Mouse (Mus musculus) v-Abl transformed pro-B cells (cell line): ENCODE data around the gene Ahdc1.

Experiments used
- in situ Hi-C, 2 experiments: fragments of 400-800 bp; cut with MboI; formaldehyde crosslinking; loops; one replicate each; pipeline ENCODE4 v1.15.1; 2025; ENCODE audit not compliant: unreplicated experiment in 2 of 2

Gene Ahdc1

DNA sequence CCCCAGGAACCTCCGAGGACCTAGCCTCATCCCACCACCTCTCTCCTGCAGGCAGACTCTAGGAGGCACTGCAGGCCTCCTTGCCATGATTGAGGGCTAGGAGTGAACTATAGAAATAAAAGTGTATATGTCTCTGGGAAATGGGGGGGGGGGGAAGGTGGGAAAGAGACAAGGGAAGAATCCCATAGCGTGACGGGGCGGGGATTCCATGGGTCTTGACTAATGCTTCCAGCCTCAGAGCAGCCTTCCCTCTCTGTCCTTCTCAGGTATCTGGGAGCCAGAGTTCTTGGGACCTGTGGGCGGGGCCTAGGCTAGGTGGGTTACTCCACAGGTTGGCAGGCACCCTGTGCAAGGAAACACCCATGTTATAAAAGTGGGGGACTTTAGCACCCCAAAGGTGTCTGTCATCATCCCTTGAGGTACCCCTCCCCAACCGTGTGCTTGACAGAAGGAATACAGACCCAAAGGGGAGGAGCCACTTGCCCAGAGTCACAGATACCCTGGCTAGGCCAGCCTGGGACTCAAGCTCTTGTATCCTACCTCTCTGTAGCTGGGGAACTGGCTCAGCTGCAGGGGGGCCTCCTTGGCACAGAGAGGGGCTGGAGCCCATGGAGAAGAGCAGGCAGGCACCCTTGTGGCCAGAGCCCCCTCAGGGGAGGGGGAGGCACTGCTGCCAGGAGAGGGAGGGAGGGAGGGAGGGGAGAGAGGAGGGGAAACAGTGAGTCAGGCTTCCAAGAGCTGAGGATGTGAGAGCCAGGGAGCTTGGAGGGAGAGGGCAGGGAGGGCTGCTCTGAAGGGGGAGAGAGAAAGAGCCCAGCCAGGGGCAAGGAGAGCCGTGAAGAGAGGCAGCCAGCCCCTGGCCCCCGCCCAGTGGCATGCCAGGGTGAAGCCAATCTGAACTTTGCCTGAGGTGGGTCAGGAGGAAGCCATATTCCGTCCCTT lies 4.9 kb downstream of the Ahdc1 start:
- in situ Hi-C loops = loop anchor here (10.0 kb wide), 2 partner anchors 69 to 179 kb away; no protein-coding TSS in a partner anchor

DNA sequence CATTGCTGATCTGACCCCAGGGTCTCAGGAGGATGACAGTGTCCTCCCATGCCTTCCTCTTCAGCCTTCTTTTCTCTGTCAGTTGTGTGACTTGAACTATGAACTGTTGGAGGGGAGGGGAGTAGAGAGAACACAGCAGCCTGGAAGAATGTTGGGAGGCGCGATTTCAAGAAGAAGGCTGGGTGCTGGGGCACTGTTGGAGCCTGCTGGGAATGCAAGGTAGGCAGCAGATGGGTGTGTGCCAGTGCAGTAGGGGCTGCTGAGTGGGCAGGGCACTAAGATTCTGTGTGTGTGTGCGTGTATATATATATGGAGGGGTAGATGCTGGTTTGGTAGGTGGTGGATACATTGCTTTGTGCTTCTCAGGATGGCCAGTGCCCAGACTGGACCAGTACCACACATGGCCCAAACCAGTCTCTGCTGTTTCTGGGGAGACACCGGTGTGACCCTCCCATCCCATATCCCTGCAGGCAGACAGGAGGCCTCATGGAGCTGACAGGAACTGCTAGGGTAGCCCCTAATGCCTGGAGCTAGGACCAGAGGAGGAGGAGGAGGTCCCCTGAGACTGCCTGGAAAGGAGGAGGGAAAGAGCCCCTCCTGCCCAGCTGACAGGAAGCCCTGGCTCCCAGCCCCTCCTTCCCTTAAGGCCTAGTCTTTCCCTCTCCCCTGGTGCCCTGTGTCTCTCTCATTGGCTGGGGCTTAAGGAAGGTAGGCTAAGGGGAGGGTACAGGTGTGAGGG lies 5.8 kb downstream of the Ahdc1 start:
- in situ Hi-C loops = loop anchor here (10.0 kb wide), 2 partner anchors 68 to 178 kb away; no protein-coding TSS in a partner anchor

DNA sequence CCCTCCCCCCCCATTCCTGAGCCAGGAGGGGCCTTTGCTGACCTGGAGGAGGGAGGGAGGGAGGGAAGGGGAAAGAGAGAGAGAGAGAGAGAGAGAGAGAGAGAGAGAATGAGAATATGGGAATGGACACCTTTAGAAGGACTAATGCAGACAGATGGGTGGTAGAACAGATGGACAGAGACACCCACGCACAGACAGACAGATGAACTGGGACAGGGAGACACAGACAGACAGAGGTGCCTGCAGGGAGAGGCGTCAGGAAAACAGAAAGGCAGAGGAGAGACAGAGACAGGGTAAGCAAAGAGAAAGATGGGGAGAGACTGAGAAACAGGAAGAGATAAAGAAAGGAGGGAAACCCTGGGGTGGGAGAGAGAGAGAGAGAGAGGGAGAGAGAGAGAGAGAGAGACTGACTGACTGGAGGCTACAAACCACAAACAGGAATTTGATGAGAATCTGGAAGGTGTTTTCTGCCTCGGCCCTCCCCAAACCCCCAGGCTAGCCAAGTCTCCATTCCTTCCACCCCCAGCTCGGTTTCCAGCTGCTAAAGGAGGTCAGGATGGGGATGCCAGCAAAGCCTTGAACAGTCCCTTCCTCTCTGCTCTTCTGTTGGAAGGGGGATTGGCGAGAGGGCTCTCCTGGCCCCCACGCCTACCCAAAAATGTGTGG lies 6.7 kb downstream of the Ahdc1 start:
- in situ Hi-C loops = loop anchor here (10.0 kb wide), 2 partner anchors 67 to 177 kb away; no protein-coding TSS in a partner anchor

DNA sequence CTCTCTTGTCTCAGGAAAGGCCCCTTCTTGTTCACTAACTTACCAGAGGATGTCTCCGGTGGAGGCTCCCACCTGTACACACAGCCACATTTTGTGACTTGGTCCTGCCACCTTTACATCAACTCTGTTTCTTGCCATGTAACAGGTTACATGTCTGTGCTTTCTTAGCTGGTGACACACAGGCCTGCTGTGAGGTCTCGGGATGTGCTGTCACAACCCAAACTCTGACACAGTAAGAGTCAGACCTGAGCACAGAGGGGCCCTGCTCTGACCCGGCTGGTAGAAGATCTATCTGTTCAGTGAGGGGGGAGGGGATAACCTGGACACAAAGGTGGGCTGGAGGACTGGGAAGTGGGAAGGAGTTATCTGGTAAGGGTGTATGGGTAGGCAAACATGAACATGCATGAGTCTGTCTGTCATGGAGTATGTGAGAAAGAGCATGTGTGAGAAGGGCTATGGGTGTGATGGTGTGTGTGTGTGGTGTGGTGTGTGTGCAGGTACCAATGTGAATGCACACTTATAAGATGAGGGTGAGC lies 7.3 kb downstream of the Ahdc1 start:
- in situ Hi-C loops = loop anchor here (10.0 kb wide), 2 partner anchors 66 to 176 kb away; no protein-coding TSS in a partner anchor

DNA sequence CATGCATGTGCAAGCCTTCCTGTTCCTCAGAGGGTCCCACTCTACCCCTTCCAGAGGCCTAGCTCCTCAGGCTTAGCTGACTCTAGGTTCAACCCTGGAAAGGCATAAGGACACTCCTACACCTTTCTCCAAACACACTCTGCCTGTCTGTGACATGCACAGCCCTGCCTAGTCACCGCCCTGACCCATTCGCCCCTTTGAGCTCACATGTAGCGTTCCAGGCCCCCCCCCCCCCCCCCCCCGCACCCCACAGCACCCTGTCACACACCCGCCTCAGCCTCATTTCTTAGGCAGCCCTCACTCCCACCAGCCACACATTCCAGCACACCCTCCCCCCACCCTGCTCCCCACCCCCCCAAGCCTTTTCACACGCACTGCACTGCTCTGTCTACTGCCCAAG lies 9.7 kb downstream of the Ahdc1 start:
- in situ Hi-C loops = no loop called here

DNA sequence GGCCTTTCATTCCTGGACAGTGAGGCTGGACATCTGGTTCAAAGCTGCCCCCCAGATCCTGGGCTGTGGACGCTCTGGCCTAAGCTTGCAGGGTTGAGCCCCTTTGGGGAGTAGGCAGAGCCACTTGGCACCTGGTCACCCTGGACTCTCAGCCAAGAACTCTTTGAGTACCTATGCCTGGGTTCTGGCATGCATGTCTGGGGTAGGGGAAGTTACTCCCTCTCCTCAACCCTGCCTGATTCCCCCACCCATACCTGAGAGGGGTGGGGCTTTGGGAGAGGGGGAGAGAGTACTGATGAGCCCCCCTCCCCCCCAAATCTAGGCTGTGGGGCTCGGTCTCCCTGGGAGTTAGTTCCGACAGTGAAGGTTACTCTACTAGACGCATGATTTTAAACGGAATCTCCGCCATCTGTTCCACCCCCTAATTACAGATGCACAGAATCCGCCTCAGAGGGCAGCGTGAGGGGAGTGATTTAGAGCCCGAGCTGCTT lies 10.2 kb downstream of the Ahdc1 start:
- in situ Hi-C loops = no loop called here

DNA sequence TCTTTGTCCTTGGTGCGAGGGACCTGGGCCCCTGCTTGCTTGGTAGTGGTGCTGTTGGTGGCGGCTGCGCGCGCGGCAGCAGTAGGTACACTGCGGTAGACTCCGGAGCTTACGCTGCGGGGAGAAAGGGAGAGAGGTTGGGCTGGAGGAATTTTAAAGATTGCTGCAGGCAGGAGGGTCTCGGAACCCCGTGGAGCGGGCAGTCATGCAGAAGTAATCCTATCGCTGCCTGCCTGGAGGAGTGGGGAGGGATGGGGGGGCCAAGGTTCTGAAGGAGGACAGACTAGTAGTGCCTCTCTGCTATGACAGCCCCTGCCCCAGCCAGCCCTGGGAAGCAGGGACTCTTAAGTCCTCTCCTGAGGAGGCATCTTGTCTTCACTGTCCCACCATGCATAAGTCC lies 11.2 kb downstream of the Ahdc1 start:
- in situ Hi-C loops = no loop called here

DNA sequence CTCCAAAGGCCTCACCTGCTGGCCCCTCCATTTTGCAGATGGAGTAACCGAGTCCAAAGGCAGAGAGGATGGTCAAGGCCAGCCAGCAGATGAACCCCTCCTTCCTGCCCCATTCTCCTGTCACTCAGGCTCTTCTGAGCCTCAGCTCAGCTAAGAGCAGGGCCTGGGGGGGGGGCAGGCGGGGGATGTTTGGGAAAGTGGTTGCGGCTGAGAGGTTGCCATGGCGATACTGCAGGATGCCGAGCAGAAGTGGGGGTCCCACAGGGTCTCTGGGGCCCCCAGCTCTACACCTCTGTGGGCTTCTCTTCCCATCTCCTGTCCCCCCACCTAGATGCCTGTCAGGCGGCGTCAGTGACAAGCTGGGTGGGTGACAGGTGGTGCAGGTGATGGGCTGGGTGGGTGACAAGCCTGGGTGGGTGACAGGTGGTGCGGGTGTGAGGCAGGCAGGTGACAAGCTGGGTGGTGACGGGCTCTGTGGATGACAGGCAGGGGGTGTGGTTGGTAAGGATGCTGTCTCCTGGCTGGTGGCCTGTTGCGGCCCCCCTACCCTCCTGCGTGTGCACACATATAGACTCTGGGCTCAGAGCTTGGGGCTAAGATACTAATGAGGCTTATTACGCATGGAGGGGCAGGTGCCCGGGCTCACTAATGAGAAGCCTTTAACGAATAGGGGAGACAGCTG lies 12.0 kb downstream of the Ahdc1 start:
- in situ Hi-C loops = no loop called here

DNA sequence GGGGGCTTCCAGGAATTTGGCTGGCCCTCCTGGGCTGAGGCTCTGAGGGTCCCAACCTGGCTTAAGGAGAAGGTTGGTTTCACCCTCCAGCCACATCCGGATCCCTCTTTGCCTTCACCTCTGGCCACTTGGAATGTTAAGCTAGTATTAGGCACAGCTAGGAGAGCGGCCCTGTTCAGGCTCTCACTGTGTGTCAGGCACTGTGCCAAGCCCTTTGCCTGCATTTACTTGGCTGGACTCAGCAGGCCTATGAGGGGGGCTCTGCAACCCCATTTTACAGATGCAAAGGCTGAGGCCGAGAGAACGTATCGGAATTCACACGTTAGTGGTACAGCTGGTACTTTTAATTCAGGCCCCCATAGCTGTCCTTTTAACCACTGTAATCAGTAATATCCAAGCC lies 12.6 kb downstream of the Ahdc1 start:
- in situ Hi-C loops = no loop called here

DNA sequence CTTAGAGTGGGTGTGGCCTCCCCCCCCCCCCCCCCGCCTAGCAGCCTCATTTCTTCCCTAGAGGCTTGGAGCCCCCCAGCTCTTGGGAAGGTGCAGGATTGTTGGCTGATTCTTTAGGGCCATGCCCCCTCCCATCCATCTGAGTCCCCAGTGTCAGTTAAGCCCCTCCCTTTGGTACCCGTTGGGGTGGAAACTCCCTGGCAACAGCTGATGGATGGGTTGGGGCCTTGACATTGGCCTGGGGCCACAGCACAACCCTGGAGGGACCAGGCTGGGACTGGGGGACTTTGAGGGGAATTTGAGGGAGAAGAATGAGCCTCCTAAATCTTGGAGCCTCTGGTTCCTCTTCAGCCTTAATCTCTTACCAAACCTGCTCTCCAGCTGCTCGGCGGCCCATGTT lies 13.3 kb downstream of the Ahdc1 start:
- in situ Hi-C loops = no loop called here

DNA sequence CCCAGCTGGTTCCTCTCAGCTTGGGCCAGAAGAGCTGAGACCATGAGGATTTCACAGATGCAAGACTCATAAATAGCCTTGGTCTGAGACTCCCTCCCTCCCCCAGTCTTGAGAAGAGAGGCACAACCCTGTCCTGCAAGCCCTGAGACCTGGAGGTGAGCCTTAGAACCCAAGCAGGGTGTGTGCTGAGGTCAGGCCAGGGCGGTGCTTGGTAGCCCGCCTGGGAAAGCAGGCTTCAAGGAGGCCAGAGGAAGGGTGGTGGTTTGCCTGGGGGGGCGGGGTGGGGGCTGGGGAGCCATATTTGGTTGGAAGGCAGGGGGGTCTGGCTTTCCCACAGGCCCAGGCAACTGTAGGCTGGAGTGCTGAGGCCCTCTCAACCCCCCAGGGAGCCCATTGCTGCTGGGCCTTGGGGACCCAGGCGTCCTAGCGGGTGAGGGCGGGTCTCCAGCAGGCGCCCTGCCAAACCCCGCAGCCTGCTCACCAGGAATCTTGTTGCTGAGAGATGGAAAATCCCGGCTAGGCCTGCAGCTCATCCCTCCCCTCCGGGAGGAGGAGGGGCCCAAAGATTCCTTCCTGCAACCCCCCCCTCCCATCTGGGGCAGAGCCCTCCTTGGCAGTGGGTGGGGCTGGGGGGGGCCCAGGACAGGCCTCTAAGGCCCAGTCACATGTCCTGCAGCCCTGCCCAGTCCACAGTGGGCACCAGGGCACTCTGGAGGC lies 14.1 kb downstream of the Ahdc1 start:
- in situ Hi-C loops = no loop called here

DNA sequence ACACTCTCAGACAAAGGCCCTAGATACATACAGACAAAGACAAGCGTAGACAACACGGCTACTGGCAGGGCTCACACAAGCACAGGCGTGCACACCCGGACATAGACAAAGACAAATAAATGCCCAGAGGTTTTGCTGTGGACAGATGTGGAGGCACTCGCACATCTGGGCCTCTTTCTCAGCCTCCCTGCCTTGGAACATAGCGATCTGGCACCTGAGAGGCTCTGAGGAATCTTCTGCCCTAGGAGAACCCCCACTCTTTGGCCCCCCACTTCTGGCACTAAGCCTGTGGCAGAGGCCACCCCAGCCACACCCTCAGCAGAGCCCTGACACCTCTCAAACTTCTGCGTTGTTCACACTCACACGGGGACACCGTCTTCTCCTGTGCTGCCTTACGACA lies 15.2 kb downstream of the Ahdc1 start:
- in situ Hi-C loops = no loop called here

DNA sequence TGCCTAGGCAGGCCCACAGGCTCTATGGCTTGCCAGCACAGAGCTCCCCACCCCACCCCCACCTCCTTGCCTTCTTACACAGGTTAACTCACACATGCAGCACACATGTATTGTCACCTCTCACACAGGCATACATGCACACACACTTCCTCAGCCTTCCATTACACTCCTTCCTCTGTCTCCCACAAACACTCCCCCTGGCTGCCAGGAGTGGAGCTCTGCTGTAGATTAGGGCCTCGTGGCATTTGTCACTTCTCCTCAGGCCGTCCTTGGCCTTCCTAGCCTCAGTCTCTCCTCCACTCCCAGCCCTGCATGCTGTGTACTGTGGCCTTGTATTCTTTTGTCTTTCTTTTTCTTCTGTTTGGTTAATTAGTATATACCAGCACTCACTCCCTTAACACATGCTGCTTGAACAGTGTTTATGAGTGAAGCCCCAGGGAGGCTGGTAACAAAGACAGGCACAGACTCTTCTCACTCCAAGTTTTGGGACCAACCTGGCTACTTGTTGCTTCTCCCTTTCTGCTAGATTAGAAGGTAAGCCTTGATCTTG lies 15.8 kb downstream of the Ahdc1 start:
- in situ Hi-C loops = no loop called here

DNA sequence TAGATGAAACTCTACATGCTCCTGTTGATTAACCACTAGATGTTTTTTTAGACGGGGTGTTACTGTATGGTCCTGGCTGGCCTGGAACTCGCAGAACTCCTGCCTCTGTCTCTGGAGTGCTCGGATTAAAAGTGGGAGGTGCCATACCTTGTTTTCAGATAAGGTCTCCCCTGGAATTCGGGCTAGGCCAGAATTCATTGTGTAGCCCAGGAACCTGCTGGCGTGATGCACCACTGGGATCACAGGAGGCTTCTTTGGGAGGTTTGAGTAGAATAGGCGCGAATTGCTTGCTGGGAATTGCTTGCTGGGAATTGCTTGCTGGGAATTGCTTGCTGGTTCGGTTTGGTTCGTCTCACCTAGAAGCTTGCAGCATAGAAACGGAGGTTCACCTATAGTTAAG lies 16.7 kb downstream of the Ahdc1 start:
- in situ Hi-C loops = no loop called here

DNA sequence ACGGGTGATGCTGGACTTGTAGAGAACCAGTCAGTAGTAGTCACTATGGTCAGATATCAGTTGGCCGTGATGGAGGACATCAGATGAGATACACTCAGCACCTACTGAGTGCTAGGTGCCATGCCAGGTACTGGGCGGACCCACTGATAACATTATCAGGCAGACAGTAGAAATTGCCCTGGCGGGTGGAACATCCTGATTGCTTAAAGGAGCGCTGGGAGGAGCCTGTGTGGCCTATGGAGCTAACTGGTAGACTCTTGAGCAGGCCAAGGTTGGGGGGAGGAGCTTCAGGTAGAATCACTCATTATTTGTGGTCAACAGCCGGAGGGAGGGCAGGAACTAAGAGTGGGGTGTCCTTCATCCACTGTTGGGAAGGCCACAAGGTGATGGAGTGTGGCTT lies 17.1 kb downstream of the Ahdc1 start:
- in situ Hi-C loops = no loop called here

DNA sequence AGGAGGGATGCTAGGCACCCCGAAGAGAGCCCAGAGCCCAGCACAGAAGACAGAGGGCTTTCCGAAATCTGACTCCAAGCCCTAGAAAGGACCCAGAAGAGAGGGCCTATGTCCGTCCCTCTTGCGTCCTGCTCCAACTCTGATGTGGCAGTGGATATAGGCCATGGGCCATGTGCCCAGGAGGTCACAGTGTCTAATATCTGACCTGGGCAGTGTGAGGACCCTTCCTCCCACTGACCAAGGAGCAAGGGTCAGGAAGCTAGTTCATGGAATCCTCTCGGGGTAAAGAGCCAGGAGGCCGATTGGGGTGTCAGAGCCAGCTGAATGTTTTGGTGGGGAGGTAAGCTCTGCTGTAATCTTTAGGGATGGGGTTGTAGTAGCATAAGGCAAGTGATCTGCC lies 17.8 kb downstream of the Ahdc1 start:
- in situ Hi-C loops = no loop called here

DNA sequence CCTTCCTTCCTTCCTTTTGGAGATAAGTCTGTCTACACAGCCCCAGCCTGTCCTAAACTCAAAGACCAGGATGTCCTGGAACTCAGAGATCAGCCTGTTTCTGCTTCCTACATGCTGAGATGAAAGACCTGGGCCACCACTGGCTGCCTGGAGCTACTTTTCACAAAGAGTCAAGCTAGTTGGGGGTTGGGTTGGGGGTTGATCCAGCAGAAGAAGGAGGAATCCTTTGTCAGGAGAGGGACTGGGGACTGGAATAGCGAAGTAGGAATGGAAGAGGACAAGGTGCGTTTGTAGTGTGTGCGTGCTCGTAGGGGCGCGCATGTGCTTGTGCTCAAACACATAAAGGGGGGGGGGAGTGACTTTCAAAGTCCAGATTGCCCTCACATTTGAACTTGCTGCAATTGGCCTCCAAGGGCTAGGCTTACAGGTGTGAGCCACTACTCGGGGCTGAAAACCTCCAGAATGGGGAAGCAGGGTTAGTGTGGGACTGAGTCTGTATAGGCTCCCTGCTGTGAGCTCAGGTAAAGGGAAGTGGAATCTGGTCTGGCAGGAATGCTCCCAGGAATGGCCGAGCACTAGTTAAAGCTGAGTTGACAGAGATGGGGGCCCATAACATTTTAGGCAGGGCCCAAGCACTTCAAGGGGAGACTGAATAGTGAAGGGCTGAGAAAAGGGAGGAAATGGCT lies 21.5 kb downstream of the Ahdc1 start:
- in situ Hi-C loops = no loop called here

DNA sequence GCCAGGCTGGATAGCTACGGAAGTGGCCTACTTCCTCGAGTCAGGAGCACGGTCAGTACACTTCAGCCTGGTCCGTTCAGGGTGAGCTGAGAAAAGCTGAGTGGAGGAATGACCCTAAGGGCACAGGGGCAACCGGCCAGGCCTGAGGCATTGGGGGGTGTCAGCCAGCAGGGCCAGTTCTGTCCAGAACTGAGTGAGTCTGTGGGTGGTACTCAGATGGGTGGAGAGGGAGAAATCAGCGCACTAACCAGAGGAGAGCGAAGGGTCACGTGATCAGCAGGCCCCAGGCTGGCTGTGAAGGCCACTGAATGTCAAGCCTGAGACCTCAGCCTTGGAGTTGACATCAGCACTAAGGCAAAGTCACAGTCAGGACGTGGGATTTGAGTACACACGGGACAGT lies 23.4 kb downstream of the Ahdc1 start:
- in situ Hi-C loops = no loop called here

DNA sequence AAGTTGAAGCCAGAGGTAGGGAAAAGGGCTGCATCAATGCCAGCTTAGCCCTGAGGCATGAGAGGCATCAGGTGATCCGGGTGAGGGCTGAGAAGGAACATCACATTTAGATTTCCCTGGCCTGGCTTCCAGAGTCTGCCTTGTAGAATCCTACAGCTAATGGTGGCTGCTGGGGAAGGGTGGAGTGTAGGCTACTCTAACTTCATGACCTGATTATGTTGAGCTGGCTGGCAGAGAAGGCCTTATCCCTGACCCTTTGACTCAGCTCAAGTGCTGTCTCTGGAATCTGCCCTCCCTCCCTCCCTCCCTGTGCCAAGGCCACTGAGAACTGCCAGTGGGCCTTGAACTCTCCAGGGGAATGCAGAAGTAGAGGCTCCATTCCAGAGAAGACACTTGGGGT lies 24.4 kb downstream of the Ahdc1 start:
- in situ Hi-C loops = no loop called here
